In the genomic region with DNA sequence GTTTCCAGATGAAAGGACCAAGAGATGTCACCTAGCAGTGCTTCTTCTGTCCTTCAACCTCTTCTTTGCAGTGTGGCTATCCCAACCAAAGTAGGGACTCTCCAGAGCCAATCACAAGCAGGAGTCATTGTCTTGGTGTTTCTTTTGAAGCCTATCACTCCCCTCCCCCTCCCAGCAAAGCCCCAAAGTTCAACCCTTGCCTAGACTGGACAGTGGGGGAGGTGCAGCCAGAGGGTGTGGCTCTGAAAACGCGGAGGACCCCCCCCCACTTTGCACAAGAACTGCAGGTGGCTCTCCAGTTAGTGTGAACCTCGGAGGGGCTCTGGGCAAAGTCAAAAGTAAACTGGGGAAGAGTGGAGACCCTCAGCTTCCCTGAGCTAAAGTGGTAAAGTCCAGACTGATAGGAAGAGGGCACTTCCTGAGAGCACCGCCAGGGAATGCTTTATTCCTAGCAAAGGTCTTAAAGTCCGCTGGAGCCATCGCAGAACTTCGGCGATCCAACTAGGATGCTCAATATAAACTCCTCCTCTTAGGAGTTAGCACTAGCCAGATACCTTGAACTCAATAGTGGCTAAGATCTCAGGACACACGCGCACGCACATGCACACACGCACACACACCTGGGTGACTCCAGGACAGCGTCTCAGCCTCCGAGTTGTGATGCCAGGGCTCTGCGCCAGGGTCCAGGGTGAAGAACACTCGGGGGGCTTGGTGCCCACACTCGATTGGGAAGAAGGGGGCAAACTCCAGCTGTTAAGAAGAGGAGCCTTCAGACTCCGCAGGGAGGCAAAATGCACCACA, we compare ENCODE assay signal across 8 mouse cellular contexts. TPM values are rescaled to one million over a fixed set of nuclear protein-coding genes. Genes with fewer than 3 reads are reported as not detected.
DNase-seq lines count a peak whose midpoint lies in the region; ATAC-seq lines count a peak whose summit lies in the region.

No protein-coding gene starts in this region.

- H3K4me2 ChIP-seq in forebrain, embryonic 13.5 days, result peak overlapping the region; percentile 95
- peak overlapping the region; percentile 90 for H3K4me2 ChIP-seq in kidney, embryonic 14.5 days (replicated peaks; ENCODE audit: low read depth, low read length)
- H3K4me2 ChIP-seq in midbrain, embryonic 14.5 days (ENCODE audit: low read length), result peak overlapping the region; percentile 95

- no peaks in the 10 kb centered on the region; the same call in 1 of the 2 replicates for H3K9me3 ChIP-seq in forebrain, embryonic 13.5 days (replicated peaks)
- no peaks in the 10 kb centered on the region for H3K9me3 ChIP-seq in kidney, embryonic 14.5 days (ENCODE audit: control insufficient read depth, low read length)
- no peaks in the 10 kb centered on the region for H3K9me3 ChIP-seq in midbrain, embryonic 14.5 days (ENCODE audit: control insufficient read depth, low read length)

- under 1% methylated on average over 18 of the region's 18 CpGs for WGBS in forebrain, embryonic 13.5 days
- WGBS in kidney, embryonic 14.5 days, result 0% methylated on average over 18 of the region's 18 CpGs
- WGBS in midbrain, embryonic 14.5 days, result under 1% methylated on average over 18 of the region's 18 CpGs

- H3K4me1 ChIP-seq in forebrain, embryonic 13.5 days, result peaks cover 57% of the 10 kb centered on the region
- H3K4me1 ChIP-seq in kidney, embryonic 14.5 days (ENCODE audit: control insufficient read depth, insufficient read depth, low read length), result peaks cover 52% of the 10 kb centered on the region
- peaks cover 31% of the 10 kb centered on the region for H3K4me1 ChIP-seq in midbrain, embryonic 14.5 days (ENCODE audit: control insufficient read depth, insufficient read depth, low read length)

- peak overlapping the region; percentile 65 for H3K4me3 ChIP-seq in forebrain, embryonic 13.5 days
- peak overlapping the region; percentile 98 for H3K4me3 ChIP-seq in kidney, embryonic 14.5 days (ENCODE audit: low read length)
- peak overlapping the region; percentile 84 for H3K4me3 ChIP-seq in midbrain, embryonic 14.5 days (replicated peaks; ENCODE audit: low read depth, low read length)

- H3K9ac ChIP-seq in forebrain, embryonic 13.5 days, result peak overlapping the region; percentile 76
- peak overlapping the region; percentile 81 for H3K9ac ChIP-seq in kidney, embryonic 14.5 days (ENCODE audit: low read depth, low read length)
- peak overlapping the region; percentile 78 for H3K9ac ChIP-seq in midbrain, embryonic 14.5 days (replicated peaks; ENCODE audit: low read length)

- H3K27ac ChIP-seq in forebrain, embryonic 13.5 days, result no peak overlapping the region
- H3K27ac ChIP-seq in kidney, embryonic 14.5 days (ENCODE audit: low read depth, low read length), result peak overlapping the region; percentile 60
- H3K27ac ChIP-seq in midbrain, embryonic 14.5 days (replicated peaks; ENCODE audit: low read depth, low read length), result no peak overlapping the region

- H3K27me3 ChIP-seq in forebrain, embryonic 13.5 days, result peaks cover 24% of the 10 kb centered on the region
- H3K27me3 ChIP-seq in kidney, embryonic 14.5 days (ENCODE audit: control insufficient read depth, insufficient read depth, low read length), result no peaks in the 10 kb centered on the region
- H3K27me3 ChIP-seq in midbrain, embryonic 14.5 days (ENCODE audit: control insufficient read depth, insufficient read depth, low read length), result peaks cover 9% of the 10 kb centered on the region; the same call in 1 of the 2 replicates

- no peaks in the 10 kb centered on the region for H3K36me3 ChIP-seq in forebrain, embryonic 13.5 days (ENCODE audit: poor library complexity, severe bottlenecking)
- no peaks in the 10 kb centered on the region for H3K36me3 ChIP-seq in kidney, embryonic 14.5 days (ENCODE audit: control insufficient read depth, insufficient read depth, low read length)
- no peaks in the 10 kb centered on the region for H3K36me3 ChIP-seq in midbrain, embryonic 14.5 days (ENCODE audit: control insufficient read depth, insufficient read depth, low read length)

- peak; percentile 27 for DNase-seq in CD4-positive, CD25-positive, alpha-beta regulatory T cell, adult 2 months (ENCODE audit: low read depth, low spot score)
- DNase-seq in NIH3T3 (ENCODE audit: low read depth), result peak; percentile 45
- peak; percentile 48 for DNase-seq in midbrain, embryonic 14.5 days
- no peak for DNase-seq in ovary, postnatal 36 days (ENCODE audit: low spot score)
- DNase-seq in adrenal gland, postnatal 4 days (ENCODE audit: low spot score in 2 of 2), result no peak

- ATAC-seq in CD4-positive, CD25-positive, alpha-beta regulatory T cell, adult 4 months, result no peak
- ATAC-seq in forebrain, embryonic 13.5 days, result no peak
- ATAC-seq in kidney, embryonic 14.5 days (ENCODE audit: low FRiP score, low TSS enrichment), result no peak
- ATAC-seq in midbrain, embryonic 14.5 days (ENCODE audit: low FRiP score, low TSS enrichment), result no peak

RNA-seq across cellular contexts. Expression of a gene that starts 0.9 kb away (rescaled TPM):
- polyA plus RNA-seq in CD4-positive, CD25-positive, alpha-beta regulatory T cell, adult 4 months (2017; shearing (Covaris generic)), result 1 to 10 TPM; 1.3 to 4.2 TPM
- 1.6 and 2.8 TPM in 2 replicates for polyA plus RNA-seq in forebrain, embryonic 13.5 days (2015; fragmentation: Nextera tagmentation; extraction: Ambion mirVana)
- polyA plus RNA-seq in kidney, embryonic 14.5 days (2014; fragmentation: Nextera tagmentation; extraction: Ambion mirVana), result 6.0 and 9.6 TPM in 2 replicates
- 1.9 and 2.8 TPM in 2 replicates for polyA plus RNA-seq in midbrain, embryonic 14.5 days (2014; fragmentation: Nextera tagmentation; extraction: Ambion mirVana)
- 10 to 100 TPM; 30.9 to 35.7 TPM for total RNA-seq in adrenal gland, postnatal 4 days (2021)

RNA-seq across cellular contexts. Expression of a gene that starts 49.4 kb away (rescaled TPM):
- 10 to 100 TPM in 1 of 2 experiments, 1 to 10 TPM in 1; 3.0 to 11.1 TPM for polyA plus RNA-seq in CD4-positive, CD25-positive, alpha-beta regulatory T cell, adult 4 months (2017; shearing (Covaris generic))
- polyA plus RNA-seq in forebrain, embryonic 13.5 days (2015; fragmentation: Nextera tagmentation; extraction: Ambion mirVana), result 80.7 and 85.2 TPM in 2 replicates
- 63.7 and 107 TPM in 2 replicates for polyA plus RNA-seq in kidney, embryonic 14.5 days (2014; fragmentation: Nextera tagmentation; extraction: Ambion mirVana)
- polyA plus RNA-seq in midbrain, embryonic 14.5 days (2014; fragmentation: Nextera tagmentation; extraction: Ambion mirVana), result 8.4 and 19.7 TPM in 2 replicates
- total RNA-seq in adrenal gland, postnatal 4 days (2021), result 10 to 100 TPM; 36.7 to 40.7 TPM

Comparison
In these comparisons a context has a peak if more than half of its experiments do, and no peak if none do; other contexts are left out.
1. DNase-seq: peak in CD4-positive, CD25-positive, alpha-beta regulatory T cell, adult 2 months (single experiment), NIH3T3 (single experiment) and midbrain, embryonic 14.5 days (single experiment); none in ovary, postnatal 36 days (single experiment) and adrenal gland, postnatal 4 days (0 of 2).
2. Peak in every context shown above with its lines, with median percentiles within 50 percentile points of each other: H3K4me2 ChIP-seq, H3K4me3 ChIP-seq and H3K9ac ChIP-seq.